Mouse (Mus musculus): ENCODE results near the gene Stx1a. TPM values are rescaled to one million over a fixed set of nuclear protein-coding genes. Genes with fewer than 3 reads are reported as not detected.

Gene Stx1a
- total RNA-seq (2017): not detected in 2 replicates

- ATAC-seq (replicated peaks in 1 of 2; ENCODE audit: insufficient read depth in 1 of 2, low FRiP score in 2 of 2, low TSS enrichment in 1 of 2, low read depth in 1 of 2, poor library complexity in 2 of 2, severe bottlenecking in 2 of 2): peak in 1 of 2 experiments; percentile 20; a peak in 2 of 4 replicates
These were observed at the start of gene Stx1a for GRCm38 (mm10) chr5:135023344-135024173. Stx1a (plus strand) TSS chr5:135023482.

- no peak for ATAC-seq (replicated peaks in 1 of 2; ENCODE audit: insufficient read depth in 1 of 2, low FRiP score in 2 of 2, low TSS enrichment in 1 of 2, low read depth in 1 of 2, poor library complexity in 2 of 2, severe bottlenecking in 2 of 2)
These were observed 49.8 kb upstream of the Stx1a start for GRCm38 (mm10) chr5:134973526-134973925.

GRCm38 (mm10) chr5:134974294-134974693 is 49.0 kb upstream of the Stx1a start:
- peak; percentile 38 to 65; a peak in 3 of 4 replicates for ATAC-seq (replicated peaks in 1 of 2; ENCODE audit: insufficient read depth in 1 of 2, low FRiP score in 2 of 2, low TSS enrichment in 1 of 2, low read depth in 1 of 2, poor library complexity in 2 of 2, severe bottlenecking in 2 of 2)

GRCm38 (mm10) chr5:134974921-134975320 is 48.4 kb upstream of the Stx1a start:
- ATAC-seq (replicated peaks in 1 of 2; ENCODE audit: insufficient read depth in 1 of 2, low FRiP score in 2 of 2, low TSS enrichment in 1 of 2, low read depth in 1 of 2, poor library complexity in 2 of 2, severe bottlenecking in 2 of 2): no peak

- peak; percentile 77 to 87 for ATAC-seq (replicated peaks in 1 of 2; ENCODE audit: insufficient read depth in 1 of 2, low FRiP score in 2 of 2, low TSS enrichment in 1 of 2, low read depth in 1 of 2, poor library complexity in 2 of 2, severe bottlenecking in 2 of 2)
These were observed 47.1 kb upstream of the Stx1a start for GRCm38 (mm10) chr5:134976164-134976563.

- no peak for ATAC-seq (replicated peaks in 1 of 2; ENCODE audit: insufficient read depth in 1 of 2, low FRiP score in 2 of 2, low TSS enrichment in 1 of 2, low read depth in 1 of 2, poor library complexity in 2 of 2, severe bottlenecking in 2 of 2)
These were observed 46.6 kb upstream of the Stx1a start for GRCm38 (mm10) chr5:134976577-134977250.

- ATAC-seq (replicated peaks in 1 of 2; ENCODE audit: insufficient read depth in 1 of 2, low FRiP score in 2 of 2, low TSS enrichment in 1 of 2, low read depth in 1 of 2, poor library complexity in 2 of 2, severe bottlenecking in 2 of 2): no peak
These were observed 45.4 kb upstream of the Stx1a start for GRCm38 (mm10) chr5:134977837-134978236.

- ATAC-seq (replicated peaks in 1 of 2; ENCODE audit: insufficient read depth in 1 of 2, low FRiP score in 2 of 2, low TSS enrichment in 1 of 2, low read depth in 1 of 2, poor library complexity in 2 of 2, severe bottlenecking in 2 of 2): no peak
These were observed 42.1 kb upstream of the Stx1a start for GRCm38 (mm10) chr5:134981149-134981548.

GRCm38 (mm10) chr5:134983111-134983510 is 40.2 kb upstream of the Stx1a start:
- no peak for ATAC-seq (replicated peaks in 1 of 2; ENCODE audit: insufficient read depth in 1 of 2, low FRiP score in 2 of 2, low TSS enrichment in 1 of 2, low read depth in 1 of 2, poor library complexity in 2 of 2, severe bottlenecking in 2 of 2)

GRCm38 (mm10) chr5:134983771-134984170 is 39.5 kb upstream of the Stx1a start:
- no peak for ATAC-seq (replicated peaks in 1 of 2; ENCODE audit: insufficient read depth in 1 of 2, low FRiP score in 2 of 2, low TSS enrichment in 1 of 2, low read depth in 1 of 2, poor library complexity in 2 of 2, severe bottlenecking in 2 of 2)

GRCm38 (mm10) chr5:134985633-134986297 is 37.5 kb upstream of the Stx1a start, which contains the start of gene Cldn3:
Cldn3 (plus strand) TSS chr5:134986214.
- peak in 1 of 2 experiments; percentile 22; a peak in 1 of 4 replicates for ATAC-seq (replicated peaks in 1 of 2; ENCODE audit: insufficient read depth in 1 of 2, low FRiP score in 2 of 2, low TSS enrichment in 1 of 2, low read depth in 1 of 2, poor library complexity in 2 of 2, severe bottlenecking in 2 of 2)

- ATAC-seq (replicated peaks in 1 of 2; ENCODE audit: insufficient read depth in 1 of 2, low FRiP score in 2 of 2, low TSS enrichment in 1 of 2, low read depth in 1 of 2, poor library complexity in 2 of 2, severe bottlenecking in 2 of 2): peak in 1 of 2 experiments; percentile 46; a peak in 2 of 4 replicates
These were observed 36.7 kb upstream of the Stx1a start for GRCm38 (mm10) chr5:134986298-134987268.

- no peak for ATAC-seq (replicated peaks in 1 of 2; ENCODE audit: insufficient read depth in 1 of 2, low FRiP score in 2 of 2, low TSS enrichment in 1 of 2, low read depth in 1 of 2, poor library complexity in 2 of 2, severe bottlenecking in 2 of 2)
These were observed 34.1 kb upstream of the Stx1a start for GRCm38 (mm10) chr5:134989166-134989565.

- no peak for ATAC-seq (replicated peaks in 1 of 2; ENCODE audit: insufficient read depth in 1 of 2, low FRiP score in 2 of 2, low TSS enrichment in 1 of 2, low read depth in 1 of 2, poor library complexity in 2 of 2, severe bottlenecking in 2 of 2)
These were observed 33.5 kb upstream of the Stx1a start for GRCm38 (mm10) chr5:134989741-134990140.

GRCm38 (mm10) chr5:134992566-134992965 is 30.7 kb upstream of the Stx1a start:
- no peak for ATAC-seq (replicated peaks in 1 of 2; ENCODE audit: insufficient read depth in 1 of 2, low FRiP score in 2 of 2, low TSS enrichment in 1 of 2, low read depth in 1 of 2, poor library complexity in 2 of 2, severe bottlenecking in 2 of 2)

GRCm38 (mm10) chr5:134998359-134998758 is 24.9 kb upstream of the Stx1a start:
- no peak for ATAC-seq (replicated peaks in 1 of 2; ENCODE audit: insufficient read depth in 1 of 2, low FRiP score in 2 of 2, low TSS enrichment in 1 of 2, low read depth in 1 of 2, poor library complexity in 2 of 2, severe bottlenecking in 2 of 2)

GRCm38 (mm10) chr5:134999797-135000196 is 23.5 kb upstream of the Stx1a start:
- ATAC-seq (replicated peaks in 1 of 2; ENCODE audit: insufficient read depth in 1 of 2, low FRiP score in 2 of 2, low TSS enrichment in 1 of 2, low read depth in 1 of 2, poor library complexity in 2 of 2, severe bottlenecking in 2 of 2): no peak
